Mouse (Mus musculus) MEL (cell line): ENCODE measurements at regions not wholly inside any gene's neighbourhood (a gene's known extent, or its start where the extent isn't known, plus 50 kb on each side); places are given as distances from the start of the nearest gene placed in this dataset.

Experiments
- CTCF ChIP-seq, 3 experiments: IDR thresholded peaks in 2 of 3; conservative IDR thresholded peaks in 1 of 3; 2 replicates each; pipeline ENCODE4 v1.5.1; 2011 to 2012; ENCODE audit warnings: low read length in 3 of 3, low read depth in 2 of 3, mild to moderate bottlenecking in 2 of 3, improper control_type of control experiment in 1 of 3, inconsistent platforms in 1 of 3, mixed read lengths in 1 of 3, moderate library complexity in 1 of 3; ENCODE audit not compliant: control insufficient read depth in 1 of 3, insufficient read depth in 1 of 3, poor library complexity in 1 of 3, severe bottlenecking in 1 of 3
- EP300 ChIP-seq, 2 experiments: IDR thresholded peaks; 2 replicates each; pipeline ENCODE4 v1.6.1; 2011; ENCODE audit warnings: improper control_type of control experiment in 2 of 2, low read length in 2 of 2, low read depth in 1 of 2, mild to moderate bottlenecking in 1 of 2
- GATA1 ChIP-seq: IDR thresholded peaks from 2 replicates; pipeline ENCODE4 v1.6.1; 2011; ENCODE audit warnings: low read depth, low read length, improper control_type of control experiment
- NRF1 ChIP-seq: IDR thresholded peaks from 2 replicates; pipeline ENCODE4 v1.6.1; 2014; ENCODE audit warnings: low read depth, mild to moderate bottlenecking, inconsistent platforms, low read length, improper control_type of control experiment, moderate library complexity; ENCODE audit not compliant: poor library complexity, insufficient read depth, severe bottlenecking

- TF ChIP-seq GATA1, result no peak
- no peak for TF ChIP-seq CTCF (IDR thresholded peaks at IDR 0.05 in 2 of 3, conservative IDR thresholded peaks at IDR 0.05 in 1 of 3; ENCODE audit: control insufficient read depth in 1 of 3, insufficient read depth in 1 of 3, low read depth in 2 of 3, low read length in 3 of 3, poor library complexity in 1 of 3, severe bottlenecking in 1 of 3)
- no peak for TF ChIP-seq EP300 (IDR thresholded peaks at IDR 0.05; ENCODE audit: low read depth in 1 of 2, low read length in 2 of 2)
- no peak for TF ChIP-seq NRF1
Observed at GRCm38 (mm10) chr6:50970770-50971169, 316.5 kb upstream of the Npvf start.
